Mouse (Mus musculus) lung, embryonic 14.5 days (tissue): ENCODE results near the gene AL732309.1. TPM values are rescaled to one million over a fixed set of nuclear protein-coding genes. Genes with fewer than 3 reads are reported as not detected.

Experiments used
- ATAC-seq: fragments of 200-750 bp; cut with Nextera tagmentation; 2 replicates; pipeline ENCODE4 v1.8.0; 2017; ENCODE audit warnings: mild to moderate bottlenecking, moderate TSS enrichment, moderate library complexity; ENCODE audit not compliant: insufficient read depth
- DNase-seq: peaks from one replicate; pipeline ENCODE4 v3.0.0-alpha.2; 2015
- H3K27ac ChIP-seq: fragments of 300-500 bp; sonication (generic); 2 replicates; pipeline ENCODE4 v1.5.1; 2014; ENCODE audit warnings: low read depth, mild to moderate bottlenecking, moderate library complexity
- H3K27me3 ChIP-seq: fragments of 300-500 bp; sonication (generic); 2 replicates; pipeline ENCODE4 v1.6.1; 2014; ENCODE audit warnings: low read length, control low read depth; ENCODE audit not compliant: insufficient read depth
- H3K36me3 ChIP-seq: fragments of 300-500 bp; sonication (generic); 2 replicates; pipeline ENCODE4 v1.6.1; 2014; ENCODE audit warnings: control low read depth; ENCODE audit not compliant: insufficient read depth
- H3K4me1 ChIP-seq: fragments of 300-500 bp; sonication (generic); 2 replicates; pipeline ENCODE4 v1.6.1; 2014; ENCODE audit warnings: antibody characterized with exemption, control low read depth; ENCODE audit not compliant: insufficient read depth
- H3K4me2 ChIP-seq: fragments of 300-500 bp; sonication (generic); 2 replicates; pipeline ENCODE4 v1.6.1; 2014; ENCODE audit warnings: mild to moderate bottlenecking
- H3K4me3 ChIP-seq: fragments of 300-500 bp; sonication (generic); 2 replicates; pipeline ENCODE4 v1.5.1; 2014; ENCODE audit warnings: low read depth, low read length
- H3K9ac ChIP-seq: fragments of 300-500 bp; sonication (generic); 2 replicates; pipeline ENCODE4 v1.6.1; 2014
- H3K9me3 ChIP-seq: fragments of 300-500 bp; sonication (generic); 2 replicates; pipeline ENCODE4 v1.6.1; 2016; ENCODE audit warnings: low read depth, low read length, control low read depth
- CTCF ChIP-seq: IDR thresholded peaks from 2 replicates; pipeline ENCODE4 v1.5.1; 2016; ENCODE audit warnings: antibody characterized with exemption, low read depth
- WGBS: fragments of 180-500 bp; shearing (Covaris S2); extraction: QIAGEN DNeasy Blood & Tissue Kit; methylation state at CpG from one replicate; pipeline ENCODE4 v1.1.7; 2014; 5-methylcytosine and 5-hydroxymethylcytosine counted together
- polyA plus RNA-seq: library from polyadenylated mRNA; unstranded; fragments of >200 nt; fragmentation: Nextera tagmentation; extraction: Ambion mirVana; gene quantifications from 2 replicates; pipeline ENCODE4 v1.2.1, GENCODE M21; 2014

AL732309.1 gene
- polyA plus RNA-seq, 1 experiment from 2014 or later: 3.6 TPM

GRCm38 (mm10) chr2:25231038-25231437, 15.6 kb downstream of the AL732309.1 start:
- no peak for ATAC-seq

GRCm38 (mm10) chr2:25230581-25230980, 16.1 kb downstream of the AL732309.1 start:
- no peak overlapping the region for H3K9ac ChIP-seq
- 79% methylated on average over 7 of the region's 7 CpGs for WGBS
- H3K4me3 ChIP-seq: no peak overlapping the region

More at GRCm38 (mm10) chr2:25231038-25231437, 15.6 kb downstream of the AL732309.1 start:
- H3K36me3 ChIP-seq: no peaks in the 10 kb centered on the region
- no peak for DNase-seq
- H3K9ac ChIP-seq: no peak overlapping the region
- no peak overlapping the region for H3K4me3 ChIP-seq
- H3K4me1 ChIP-seq: no peaks in the 10 kb centered on the region
- 56% methylated on average over 12 of the region's 12 CpGs for WGBS
- no peaks in the 10 kb centered on the region for H3K9me3 ChIP-seq
- H3K4me2 ChIP-seq: no peak overlapping the region
- H3K27me3 ChIP-seq: 0 out of 2 replicates have a peak, but pooled peaks cover 2% of the 10 kb centered on the region
- H3K27ac ChIP-seq: no peak overlapping the region
- no peak for TF ChIP-seq CTCF

GRCm38 (mm10) chr2:25229582-25229981, 17.1 kb downstream of the AL732309.1 start:
- no peak for ATAC-seq

More at GRCm38 (mm10) chr2:25230581-25230980, 16.1 kb downstream of the AL732309.1 start:
- H3K27ac ChIP-seq: no peak overlapping the region
- no peaks in the 10 kb centered on the region for H3K9me3 ChIP-seq
- H3K36me3 ChIP-seq: no peaks in the 10 kb centered on the region
- H3K27me3 ChIP-seq: 0 out of 2 replicates have a peak, but pooled peaks cover 2% of the 10 kb centered on the region
- DNase-seq (no peak), ATAC-seq (no peak)
- H3K4me1 ChIP-seq: 0 out of 2 replicates have a peak, but pooled peaks cover 3% of the 10 kb centered on the region
- TF ChIP-seq CTCF: no peak
- no peak overlapping the region for H3K4me2 ChIP-seq

GRCm38 (mm10) chr2:25228995-25229530, 17.6 kb downstream of the AL732309.1 start:
- no peak for TF ChIP-seq CTCF
- WGBS: 65% methylated on average over 6 of the region's 6 CpGs
- H3K4me1 ChIP-seq: 0 out of 2 replicates have a peak, but pooled peaks cover 5% of the 10 kb centered on the region
- no peaks in the 10 kb centered on the region for H3K9me3 ChIP-seq
- no peaks in the 10 kb centered on the region for H3K36me3 ChIP-seq
- no peak overlapping the region for H3K9ac ChIP-seq
- no peak for ATAC-seq
- no peak overlapping the region for H3K4me3 ChIP-seq
- DNase-seq: no peak
- 0 out of 2 replicates have a peak, but pooled peaks cover 1% of the 10 kb centered on the region for H3K27me3 ChIP-seq
- H3K4me2 ChIP-seq: peak overlapping the region; percentile 33; the same call in 1 of the 2 replicates
- H3K27ac ChIP-seq: no peak overlapping the region

More at GRCm38 (mm10) chr2:25229582-25229981, 17.1 kb downstream of the AL732309.1 start:
- Histone ChIP-seq H3K4me2 (no peak overlapping the region), H3K27me3 (0 out of 2 replicates have a peak, but pooled peaks cover 2% of the 10 kb centered on the region), H3K9ac (no peak overlapping the region), H3K4me3 (no peak overlapping the region), H3K9me3 (no peaks in the 10 kb centered on the region), H3K36me3 (no peaks in the 10 kb centered on the region), H3K4me1 (0 out of 2 replicates have a peak, but pooled peaks cover 5% of the 10 kb centered on the region), H3K27ac (no peak overlapping the region)
- no peak for DNase-seq
- WGBS: 80% methylated on average over 5 of the region's 5 CpGs
- TF ChIP-seq CTCF: no peak

GRCm38 (mm10) chr2:25228431-25228889, 18.2 kb downstream of the AL732309.1 start:
- H3K27me3 ChIP-seq: no peaks in the 10 kb centered on the region
- peak overlapping the region; percentile 58; the same call in 1 of the 2 replicates for H3K27ac ChIP-seq
- H3K4me1 ChIP-seq: 0 out of 2 replicates have a peak, but pooled peaks cover 5% of the 10 kb centered on the region
- ATAC-seq (peak; percentile 35), DNase-seq (peak; percentile 93)
- peak; percentile 74 for TF ChIP-seq CTCF
- no peaks in the 10 kb centered on the region for H3K9me3 ChIP-seq
- H3K9ac ChIP-seq: no peak overlapping the region
- H3K4me3 ChIP-seq: 0 out of 2 replicates have a peak overlapping the region, but pooled peaks have one; percentile 7
- peak overlapping the region; percentile 33 for H3K4me2 ChIP-seq
- WGBS: under 1% methylated on average over 7 of the region's 7 CpGs
- 0 out of 2 replicates have a peak, but pooled peaks cover 2% of the 10 kb centered on the region for H3K36me3 ChIP-seq

GRCm38 (mm10) chr2:25227406-25227805, 19.3 kb downstream of the AL732309.1 start:
- H3K27me3 ChIP-seq: no peaks in the 10 kb centered on the region
- ATAC-seq (no peak), DNase-seq (no peak)
- H3K36me3 ChIP-seq: 0 out of 2 replicates have a peak, but pooled peaks cover 4% of the 10 kb centered on the region
- 0 out of 2 replicates have a peak, but pooled peaks cover 5% of the 10 kb centered on the region for H3K4me1 ChIP-seq
- H3K27ac ChIP-seq: no peak overlapping the region
- H3K4me2 ChIP-seq: no peak overlapping the region
- H3K4me3 ChIP-seq: no peak overlapping the region
- no peak overlapping the region for H3K9ac ChIP-seq
- H3K9me3 ChIP-seq: no peaks in the 10 kb centered on the region
- WGBS: 90% methylated on average over 4 of the region's 4 CpGs
- no peak for TF ChIP-seq CTCF

- DNase-seq: no peak
- Histone ChIP-seq H3K27me3 (no peaks in the 10 kb centered on the region), H3K4me3 (no peak overlapping the region), H3K9me3 (no peaks in the 10 kb centered on the region), H3K36me3 (peaks cover 10% of the 10 kb centered on the region), H3K9ac (no peak overlapping the region), H3K27ac (no peak overlapping the region), H3K4me2 (no peak overlapping the region), H3K4me1 (0 out of 2 replicates have a peak, but pooled peaks cover 5% of the 10 kb centered on the region)
- ATAC-seq: no peak
- no peak for TF ChIP-seq CTCF
- WGBS: 75% methylated on average over 5 of the region's 5 CpGs
These were observed 19.8 kb downstream of the AL732309.1 start for GRCm38 (mm10) chr2:25226864-25227263.
